Mouse (Mus musculus): ENCODE data around the gene Olfr1395. TPM values are rescaled to one million over a fixed set of nuclear protein-coding genes. Genes with fewer than 3 reads are reported as not detected.
"Not testable (repeated sequence)": the region's sequence is repeated elsewhere in the genome, so short reads cannot be mapped to it uniquely, and the experiment has no call there.

The Olfr1395 gene
- polyA plus RNA-seq, 1 experiment from 2014 or later, result not detected

DNA sequence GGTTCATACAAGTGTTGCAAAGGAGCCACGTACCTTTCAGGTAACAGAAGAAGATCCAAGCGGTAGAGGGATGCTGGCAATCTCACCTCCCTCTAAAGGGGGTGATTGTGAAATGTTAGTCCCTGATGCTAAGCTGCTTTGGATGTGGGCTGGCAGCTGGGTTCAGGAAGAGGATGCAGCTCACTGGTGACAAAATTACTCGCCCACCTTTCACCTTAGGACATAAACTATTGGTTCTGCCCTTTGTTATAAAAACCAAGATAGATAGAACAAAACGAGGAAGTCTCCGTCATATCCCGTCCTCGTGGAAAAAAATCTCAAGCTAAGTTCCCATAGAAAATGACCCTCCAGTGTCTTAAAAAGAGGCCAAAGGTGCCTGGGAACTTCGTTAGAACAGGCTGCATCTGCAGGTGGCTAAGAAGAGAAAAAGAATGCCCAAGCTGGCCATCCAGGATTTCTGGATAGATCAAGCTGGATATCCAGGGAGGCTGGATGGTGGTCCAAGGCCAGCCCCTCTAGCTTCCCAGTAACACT, 44.9 kb downstream of the Olfr1395 start, which contains the start of gene Btnl9:
Btnl9 (minus strand) TSS at position 205 of the 534 bp plus-strand sequence.
- Histone ChIP-seq H3K4me1 (ENCODE audit: insufficient read depth) (no peaks in the 10 kb centered on the region), H3K9ac (replicated peaks) (no peak within 1 kb of the TSS), H3K4me2 (ENCODE audit: low read depth, low read length) (peak within 1 kb of the TSS; percentile 16; the same call in 1 of the 2 replicates), H3K36me3 (replicated peaks; ENCODE audit: insufficient read depth, low read length) (no peaks in the 10 kb centered on the region), H3K27ac (ENCODE audit: low read depth) (0 out of 2 replicates have a peak within 1 kb of the TSS, but pooled peaks have one; percentile 34), H3K9me3 (ENCODE audit: low read length) (no peaks in the 10 kb centered on the region), H3K27me3 (ENCODE audit: insufficient read depth, low read length) (no peaks in the 10 kb centered on the region), H3K4me3 (ENCODE audit: low read depth, low read length) (no peak within 1 kb of the TSS)
- TF ChIP-seq EP300 (IDR thresholded peaks at IDR 0.05; ENCODE audit: low read depth), result peak; percentile 61; the same call in 1 of the 2 replicates
- no peak for TF ChIP-seq CTCF (IDR thresholded peaks at IDR 0.05; ENCODE audit: low read depth)
- ATAC-seq (no peak), DNase-seq (no peak)
- 57% methylated on average over 8 of the region's 8 CpGs for WGBS (ENCODE audit: insufficient replicate concordance)

DNA sequence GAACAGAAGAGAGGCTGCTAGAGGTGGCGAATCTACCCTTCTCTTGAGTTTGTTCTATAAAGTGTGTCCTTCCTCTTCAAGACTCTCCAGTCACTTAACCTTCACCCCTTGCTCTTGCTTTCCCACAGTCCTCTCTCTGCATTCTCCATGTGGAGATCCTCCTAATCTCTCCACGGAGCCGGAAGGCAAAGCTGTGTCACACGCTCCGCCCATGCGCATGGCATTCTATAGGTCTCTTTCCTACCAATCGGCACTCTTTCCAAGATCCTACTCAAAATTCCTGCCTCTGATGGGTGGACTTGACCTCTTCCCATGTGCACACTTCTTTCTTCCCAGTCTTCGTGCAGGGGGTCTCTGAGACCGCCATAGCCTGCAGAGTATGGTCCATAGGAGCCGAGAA, 45.6 kb downstream of the Olfr1395 start:
- no peak overlapping the region for H3K9ac ChIP-seq (replicated peaks)
- H3K9me3 ChIP-seq (ENCODE audit: low read length), result no peaks in the 10 kb centered on the region
- no peaks in the 10 kb centered on the region for H3K36me3 ChIP-seq (replicated peaks; ENCODE audit: insufficient read depth, low read length)
- ATAC-seq, result no peak
- no peaks in the 10 kb centered on the region for H3K4me1 ChIP-seq (ENCODE audit: insufficient read depth)
- no peak for DNase-seq
- TF ChIP-seq CTCF (IDR thresholded peaks at IDR 0.05; ENCODE audit: low read depth), result no peak
- no peak for TF ChIP-seq EP300 (IDR thresholded peaks at IDR 0.05; ENCODE audit: low read depth)
- no peak overlapping the region for H3K4me2 ChIP-seq (ENCODE audit: low read depth, low read length)
- no peak overlapping the region for H3K4me3 ChIP-seq (ENCODE audit: low read depth, low read length)
- no peaks in the 10 kb centered on the region for H3K27me3 ChIP-seq (ENCODE audit: insufficient read depth, low read length)
- WGBS (ENCODE audit: insufficient replicate concordance), result 75% methylated on average over 10 of the region's 10 CpGs
- 0 out of 2 replicates have a peak overlapping the region, but pooled peaks have one; percentile 34 for H3K27ac ChIP-seq (ENCODE audit: low read depth)

DNA sequence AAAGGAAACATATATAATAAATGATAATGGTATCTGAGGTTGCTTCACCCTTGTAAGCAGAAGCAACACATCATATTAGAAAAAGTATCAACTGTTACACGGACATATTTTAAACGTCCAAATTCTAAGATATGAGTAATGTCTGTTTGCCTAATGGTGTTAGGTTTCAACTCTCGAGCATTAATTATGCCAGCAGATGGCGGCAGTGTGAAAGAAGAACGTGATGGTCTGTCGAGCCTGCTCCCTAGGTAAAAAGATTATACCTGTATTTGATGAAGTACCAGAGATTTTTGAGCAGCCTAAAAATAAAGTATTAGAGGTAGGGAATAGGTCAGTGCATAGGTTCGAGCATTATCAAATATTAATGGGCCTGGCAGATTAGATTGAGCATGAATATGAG, 47.7 kb downstream of the Olfr1395 start:
- no peaks in the 10 kb centered on the region for H3K9me3 ChIP-seq (ENCODE audit: low read length)
- H3K4me1 ChIP-seq (ENCODE audit: insufficient read depth), result no peaks in the 10 kb centered on the region
- TF ChIP-seq CTCF (IDR thresholded peaks at IDR 0.05; ENCODE audit: low read depth) (peak; percentile 83), EP300 (IDR thresholded peaks at IDR 0.05; ENCODE audit: low read depth) (no peak)
- no peak overlapping the region for H3K4me2 ChIP-seq (ENCODE audit: low read depth, low read length)
- H3K9ac ChIP-seq (replicated peaks), result no peak overlapping the region
- ATAC-seq, result no peak
- H3K36me3 ChIP-seq (replicated peaks; ENCODE audit: insufficient read depth, low read length), result no peaks in the 10 kb centered on the region
- no peak overlapping the region for H3K27ac ChIP-seq (ENCODE audit: low read depth)
- H3K4me3 ChIP-seq (ENCODE audit: low read depth, low read length), result no peak overlapping the region
- H3K27me3 ChIP-seq (ENCODE audit: insufficient read depth, low read length), result no peaks in the 10 kb centered on the region
- 2% methylated on average over 7 of the region's 7 CpGs for WGBS (ENCODE audit: insufficient replicate concordance)
- peak; percentile 71 for DNase-seq

DNA sequence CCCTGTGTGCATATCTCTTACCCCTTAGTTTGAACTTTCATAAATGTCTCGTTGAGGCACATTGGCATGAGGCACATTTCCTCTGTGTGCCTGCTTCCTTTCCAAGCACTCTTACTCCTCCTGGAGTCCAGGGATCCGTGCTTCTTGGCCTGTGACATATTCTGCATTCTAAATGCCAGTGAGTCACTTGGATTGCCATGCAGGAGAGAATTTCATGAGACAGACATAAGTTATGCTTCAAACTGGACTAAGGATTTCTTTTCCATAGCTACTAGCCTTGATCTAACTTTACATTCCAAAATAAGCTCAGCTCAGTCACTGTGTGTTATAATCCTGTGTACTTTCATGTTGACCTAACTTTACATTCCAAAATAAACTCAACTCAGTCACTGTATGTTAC, 49.0 kb downstream of the Olfr1395 start:
- Histone ChIP-seq H3K27me3 (ENCODE audit: insufficient read depth, low read length) (no peaks in the 10 kb centered on the region), H3K36me3 (replicated peaks; ENCODE audit: insufficient read depth, low read length) (no peaks in the 10 kb centered on the region), H3K4me2 (ENCODE audit: low read depth, low read length) (no peak overlapping the region), H3K9me3 (ENCODE audit: low read length) (no peaks in the 10 kb centered on the region), H3K4me3 (ENCODE audit: low read depth, low read length) (no peak overlapping the region), H3K27ac (ENCODE audit: low read depth) (no peak overlapping the region), H3K4me1 (ENCODE audit: insufficient read depth) (no peaks in the 10 kb centered on the region), H3K9ac (replicated peaks) (no peak overlapping the region)
- ATAC-seq (no peak), DNase-seq (no peak)
- 44% methylated on average over 2 of the region's 2 CpGs for WGBS (ENCODE audit: insufficient replicate concordance)
- TF ChIP-seq EP300 (IDR thresholded peaks at IDR 0.05; ENCODE audit: low read depth), result no peak
- no peak for TF ChIP-seq CTCF (IDR thresholded peaks at IDR 0.05; ENCODE audit: low read depth)

DNA sequence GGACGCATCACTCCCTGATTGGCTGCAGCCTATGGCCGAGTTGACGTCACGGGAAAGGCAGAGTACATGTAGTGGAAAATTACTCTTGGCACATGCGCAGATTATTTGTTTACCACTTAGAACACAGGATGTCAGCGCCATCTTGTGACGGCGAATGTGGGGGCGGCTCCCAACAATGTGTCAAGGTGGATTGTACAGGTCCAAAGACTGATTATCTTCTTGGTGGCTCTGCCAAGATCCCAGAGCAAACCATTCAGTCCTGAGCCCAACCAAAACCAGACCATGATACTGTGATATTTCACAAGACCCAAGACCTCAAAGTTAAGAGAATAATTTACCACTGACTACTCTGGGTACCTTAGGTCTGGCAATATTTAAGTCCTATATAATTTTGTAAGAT, 52.7 kb downstream of the Olfr1395 start:
- H3K4me3 ChIP-seq (ENCODE audit: low read depth, low read length); DNase-seq; H3K36me3 ChIP-seq (replicated peaks; ENCODE audit: insufficient read depth, low read length); H3K9me3 ChIP-seq (ENCODE audit: low read length); ATAC-seq; H3K27me3 ChIP-seq (ENCODE audit: insufficient read depth, low read length); H3K27ac ChIP-seq (ENCODE audit: low read depth); H3K9ac ChIP-seq (replicated peaks); H3K4me2 ChIP-seq (ENCODE audit: low read depth, low read length); H3K4me1 ChIP-seq (ENCODE audit: insufficient read depth): not testable (repeated sequence)
- WGBS (ENCODE audit: insufficient replicate concordance), result 95% methylated on average over 9 of the region's 9 CpGs

DNA sequence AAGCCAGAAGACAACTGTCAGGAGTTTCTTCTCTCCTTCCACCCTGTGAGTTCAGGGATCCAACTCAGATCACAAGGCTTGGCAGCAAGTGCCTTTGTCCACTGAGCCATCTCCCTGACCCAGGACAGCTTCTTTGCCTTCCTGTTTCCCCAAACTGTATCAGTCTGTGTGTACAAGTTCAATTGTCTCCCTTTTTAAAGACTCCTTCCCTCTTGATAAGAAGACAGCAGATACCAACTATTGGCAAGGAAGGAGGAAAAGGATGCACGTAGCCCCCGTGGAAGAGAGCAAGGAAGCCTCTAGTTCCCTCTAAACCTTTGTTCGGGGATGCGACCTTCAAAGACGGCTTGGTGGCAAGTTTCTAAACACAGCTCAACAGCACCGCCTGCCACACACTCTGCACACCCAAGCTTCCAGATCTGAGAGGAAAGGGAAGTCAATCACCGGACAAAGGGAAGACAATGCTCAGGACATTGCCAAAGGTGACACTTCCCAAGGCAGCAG, 53.8 kb downstream of the Olfr1395 start:
- Histone ChIP-seq H3K4me2 (ENCODE audit: low read depth, low read length) (no peak overlapping the region), H3K9me3 (ENCODE audit: low read length) (no peaks in the 10 kb centered on the region), H3K36me3 (replicated peaks; ENCODE audit: insufficient read depth, low read length) (no peaks in the 10 kb centered on the region), H3K27ac (ENCODE audit: low read depth) (peak overlapping the region; percentile 39; the same call in 1 of the 2 replicates), H3K27me3 (ENCODE audit: insufficient read depth, low read length) (no peaks in the 10 kb centered on the region), H3K9ac (replicated peaks) (no peak overlapping the region), H3K4me1 (ENCODE audit: insufficient read depth) (no peaks in the 10 kb centered on the region), H3K4me3 (ENCODE audit: low read depth, low read length) (no peak overlapping the region)
- TF ChIP-seq EP300 (IDR thresholded peaks at IDR 0.05; ENCODE audit: low read depth) (no peak), CTCF (IDR thresholded peaks at IDR 0.05; ENCODE audit: low read depth) (peak; percentile 31; the same call in 1 of the 2 replicates)
- 34% methylated on average over 7 of the region's 7 CpGs for WGBS (ENCODE audit: insufficient replicate concordance)
- no peak for DNase-seq
- ATAC-seq, result peak; percentile 49; the same call in 1 of the 2 replicates

Other genes starting within 250 kb of the Olfr1395 start
- gene Gm5431, start 240.1 kb upstream of the Olfr1395 start, polyA plus RNA-seq (2015; fragmentation: Nextera tagmentation; extraction: Ambion mirVana), result 0.66 and 0.86 TPM in 2 replicates
- gene Psme2b, start 196.1 kb upstream of the Olfr1395 start, polyA plus RNA-seq (2015; fragmentation: Nextera tagmentation; extraction: Ambion mirVana), result 4.2 and 4.5 TPM in 2 replicates
- gene Olfr56, start 163.4 kb upstream of the Olfr1395 start, polyA plus RNA-seq (2015; fragmentation: Nextera tagmentation; extraction: Ambion mirVana), result 0.16 and 0.17 TPM in 2 replicates
- gene 9930111J21Rik1, start 162.9 kb upstream of the Olfr1395 start, polyA plus RNA-seq (2015; fragmentation: Nextera tagmentation; extraction: Ambion mirVana), result 0.67 and 1.2 TPM in 2 replicates
- 0.05 TPM in 1 of 2 replicates, not detected in the other for gene Gm12185, start 150.0 kb upstream of the Olfr1395 start, polyA plus RNA-seq (2015; fragmentation: Nextera tagmentation; extraction: Ambion mirVana)
- 36.5 and 38.9 TPM in 2 replicates for gene Tgtp1, start 148.1 kb upstream of the Olfr1395 start, polyA plus RNA-seq (2015; fragmentation: Nextera tagmentation; extraction: Ambion mirVana)
- 1.2 and 1.4 TPM in 2 replicates for gene 9930111J21Rik2, start 91.0 kb upstream of the Olfr1395 start, polyA plus RNA-seq (2015; fragmentation: Nextera tagmentation; extraction: Ambion mirVana)
- gene Tgtp2, start 78.1 kb upstream of the Olfr1395 start, polyA plus RNA-seq (2015; fragmentation: Nextera tagmentation; extraction: Ambion mirVana), result 5.1 and 7.1 TPM in 2 replicates
- 29.7 and 29.8 TPM in 2 replicates for gene Ifi47, start 65.7 kb upstream of the Olfr1395 start, polyA plus RNA-seq (2015; fragmentation: Nextera tagmentation; extraction: Ambion mirVana)
- gene Olfr1396, start 27.4 kb upstream of the Olfr1395 start, polyA plus RNA-seq (2015; fragmentation: Nextera tagmentation; extraction: Ambion mirVana), result not detected in 2 replicates
- not detected in 2 replicates for gene Olfr1394, start 12.1 kb downstream of the Olfr1395 start, polyA plus RNA-seq (2015; fragmentation: Nextera tagmentation; extraction: Ambion mirVana)
- gene Btnl9, start 44.9 kb downstream of the Olfr1395 start, polyA plus RNA-seq (2015; fragmentation: Nextera tagmentation; extraction: Ambion mirVana), result 1.6 and 1.9 TPM in 2 replicates
- gene Zfp62, start 61.0 kb downstream of the Olfr1395 start, polyA plus RNA-seq (2015; fragmentation: Nextera tagmentation; extraction: Ambion mirVana), result 8.6 and 8.8 TPM in 2 replicates
- 56.3 and 58.2 TPM in 2 replicates for gene Mgat1, start 101.9 kb downstream of the Olfr1395 start, polyA plus RNA-seq (2015; fragmentation: Nextera tagmentation; extraction: Ambion mirVana)
- 0.05 and 0.07 TPM in 2 replicates for gene Olfr1393, start 136.0 kb downstream of the Olfr1395 start, polyA plus RNA-seq (2015; fragmentation: Nextera tagmentation; extraction: Ambion mirVana)
- not detected in 2 replicates for gene Olfr1392, start 143.0 kb downstream of the Olfr1395 start, polyA plus RNA-seq (2015; fragmentation: Nextera tagmentation; extraction: Ambion mirVana)
- not detected in 2 replicates for gene Olfr10, start 162.5 kb downstream of the Olfr1395 start, polyA plus RNA-seq (2015; fragmentation: Nextera tagmentation; extraction: Ambion mirVana)
- gene Olfr1391, start 180.5 kb downstream of the Olfr1395 start, polyA plus RNA-seq (2015; fragmentation: Nextera tagmentation; extraction: Ambion mirVana), result not detected in 2 replicates
- gene Olfr1390, start 192.9 kb downstream of the Olfr1395 start, polyA plus RNA-seq (2015; fragmentation: Nextera tagmentation; extraction: Ambion mirVana), result not detected in 2 replicates